Mouse (Mus musculus) thymus, postnatal 25 days (tissue): ENCODE results near the gene Crip1.

Experiments
- DNase-seq: peaks from one replicate; pipeline ENCODE4 v3.0.0; 2022

Crip1 gene

DNA sequence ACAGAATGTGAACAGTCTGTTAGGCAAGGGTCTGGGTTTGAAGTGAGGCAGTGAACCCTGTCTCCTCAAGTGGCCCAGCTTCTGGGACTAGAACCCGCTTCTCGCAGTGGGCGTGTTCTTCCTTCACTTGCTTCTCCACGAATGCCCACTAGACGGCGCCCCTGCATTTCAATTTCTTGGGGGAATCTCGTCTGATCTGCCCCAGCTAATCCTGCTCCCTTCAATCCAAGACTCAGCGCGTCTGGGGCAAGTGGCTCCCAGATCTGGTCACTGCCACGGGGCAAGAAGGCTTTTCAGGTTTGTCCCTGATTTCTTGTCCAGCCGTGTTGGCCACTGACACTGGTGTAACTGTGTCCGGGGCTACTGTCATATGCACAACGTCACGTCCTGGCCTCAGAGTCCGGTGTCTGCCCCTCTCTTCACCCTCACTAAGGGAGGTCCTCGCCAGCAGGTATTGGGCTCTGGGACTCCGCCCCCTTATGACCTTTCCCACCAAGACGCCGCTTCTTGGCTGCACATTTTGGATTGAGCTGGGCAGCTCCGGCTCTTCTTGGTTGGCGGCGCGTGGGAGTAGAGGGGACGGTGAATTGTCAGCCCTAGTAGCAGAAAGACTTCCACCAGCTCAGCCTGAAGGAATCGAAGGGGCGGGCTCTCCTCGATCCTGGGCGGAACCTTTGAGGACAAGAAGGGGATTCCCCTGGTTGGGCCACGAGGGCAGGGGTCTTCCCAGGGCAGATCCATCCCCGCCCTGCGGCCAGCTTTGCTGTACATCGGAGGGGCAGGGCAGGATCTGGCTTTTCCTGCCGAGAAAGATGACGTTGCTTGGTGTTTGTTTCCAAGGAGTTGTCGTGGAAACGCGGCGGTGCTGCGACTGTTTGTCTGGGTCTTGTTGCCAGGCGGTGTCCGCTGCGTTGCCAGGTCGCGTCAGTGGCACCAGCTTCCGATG, at the start of gene Crip1:
TSS of gene Crip1 (plus strand) at position 205 of the 946 bp plus-strand sequence.
- DNase-seq: peak; percentile 93

DNA sequence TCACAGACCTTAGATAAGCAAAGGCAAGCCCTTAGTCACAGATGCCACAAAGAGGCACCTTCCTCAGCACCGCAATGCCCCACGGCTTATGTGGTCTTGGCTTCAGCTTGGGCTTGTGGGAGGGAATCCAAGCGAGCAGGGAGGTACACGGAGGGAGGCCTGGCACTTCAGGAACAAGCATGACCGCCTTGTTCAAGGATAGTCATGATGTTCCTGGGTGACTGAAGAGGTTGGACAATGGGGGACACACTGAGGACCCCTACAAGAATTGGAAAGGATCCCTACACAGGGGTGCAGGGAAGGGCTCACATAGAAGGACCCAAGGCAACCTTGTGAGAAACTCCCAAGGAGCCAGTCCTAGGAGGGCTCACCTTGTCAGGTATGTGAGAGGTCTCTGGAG, 49.1 kb upstream of the Crip1 start:
- no peak for DNase-seq

DNA sequence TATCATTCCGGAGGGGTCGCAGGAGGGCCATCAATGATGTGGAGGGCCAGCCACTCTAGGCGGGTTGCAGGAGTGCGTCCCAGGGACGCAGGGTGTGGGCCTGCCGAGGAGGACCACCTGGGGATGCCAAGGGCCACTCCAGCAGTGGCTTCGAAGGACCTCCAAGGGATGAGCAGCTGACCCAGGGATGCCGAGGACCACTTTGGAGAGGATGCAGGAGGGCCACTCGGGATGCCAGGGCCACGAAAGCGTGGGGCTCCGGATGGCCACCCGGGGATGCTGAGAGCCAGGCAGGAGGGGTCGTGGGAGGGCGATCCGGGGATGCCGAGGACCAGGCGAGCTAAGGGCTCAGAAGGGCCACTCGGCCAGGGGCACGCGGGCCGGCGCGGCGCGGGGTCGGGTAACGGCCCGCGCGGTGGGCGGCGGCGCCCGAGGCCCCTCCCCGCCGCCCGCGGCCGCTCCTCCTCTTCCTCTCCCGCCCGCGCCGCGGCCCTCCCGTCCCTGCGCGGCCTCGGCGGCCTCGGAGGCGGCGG, 48.3 kb upstream of the Crip1 start, which contains the start of gene Mta1:
TSS of gene Mta1 (plus strand) at position 530 of the 533 bp plus-strand sequence.
- peak; percentile 66 for DNase-seq

DNA sequence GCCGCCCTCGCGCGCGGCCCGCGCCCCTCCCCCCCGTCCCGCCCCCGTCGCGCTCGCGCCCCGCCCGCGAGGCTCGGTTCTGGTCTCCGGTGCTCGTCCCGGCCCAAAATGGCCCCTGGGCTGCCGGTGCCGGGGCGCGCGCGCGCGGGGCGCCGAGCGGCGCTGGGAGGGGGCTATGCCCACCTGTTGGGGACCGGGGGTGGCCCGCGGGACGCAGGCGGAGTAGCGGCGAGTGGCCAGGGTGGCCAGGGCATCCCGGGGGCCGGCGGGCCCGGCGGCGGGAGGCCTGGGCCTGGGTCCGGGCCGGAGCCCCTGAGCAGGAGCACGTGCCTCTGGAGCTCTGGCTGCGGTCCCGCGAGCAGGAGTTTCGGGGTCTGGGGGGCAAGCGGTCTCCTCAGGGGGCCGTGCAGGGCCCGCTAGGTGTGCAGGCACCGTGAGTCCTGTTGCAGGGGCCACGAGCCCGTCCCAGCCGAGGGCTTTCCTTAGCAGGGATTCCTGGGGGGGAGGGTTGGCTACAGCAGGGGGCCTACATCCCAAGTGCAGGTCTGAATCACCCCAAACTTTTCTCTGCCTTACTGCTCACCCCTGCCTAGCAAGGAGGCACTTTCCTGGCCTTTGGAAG, 47.5 kb upstream of the Crip1 start:
- peak; percentile 36 for DNase-seq

DNA sequence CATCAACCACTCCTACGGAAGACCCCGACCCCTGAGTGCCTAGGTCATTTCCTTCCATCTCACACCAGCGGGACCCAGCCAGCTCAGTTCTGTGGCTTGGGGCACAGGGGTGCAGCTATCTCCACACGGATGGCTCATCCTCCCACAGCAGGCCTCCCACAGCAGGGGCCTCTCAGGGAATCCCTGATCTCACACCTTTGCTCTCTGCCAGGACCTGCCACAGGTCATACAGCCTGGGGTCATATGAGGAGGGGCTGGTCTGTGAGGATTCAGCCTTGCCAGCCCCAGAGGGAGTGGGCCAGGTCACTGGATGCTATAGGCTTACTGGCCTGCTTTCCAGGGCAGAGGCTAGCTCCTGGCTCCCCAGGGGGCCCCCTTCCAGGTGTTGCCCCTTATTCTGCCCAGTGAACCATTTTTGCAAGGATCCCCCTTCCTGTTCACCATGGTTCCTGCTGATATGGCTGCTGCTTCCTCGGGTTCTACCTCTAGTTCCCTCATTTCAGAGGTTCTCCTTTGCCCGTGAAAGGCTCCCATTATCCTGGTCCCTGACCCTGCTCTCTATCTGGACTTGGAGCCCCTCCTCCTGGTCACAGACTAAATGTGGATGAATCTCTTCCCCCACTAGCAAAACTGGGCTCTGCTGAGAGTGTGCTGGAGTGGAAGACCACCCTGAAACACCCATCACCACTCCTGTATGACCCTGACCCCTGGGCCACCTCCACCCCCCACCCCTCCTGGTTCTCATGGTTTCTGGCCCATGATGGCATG, 46.5 kb upstream of the Crip1 start:
- DNase-seq: no peak

DNA sequence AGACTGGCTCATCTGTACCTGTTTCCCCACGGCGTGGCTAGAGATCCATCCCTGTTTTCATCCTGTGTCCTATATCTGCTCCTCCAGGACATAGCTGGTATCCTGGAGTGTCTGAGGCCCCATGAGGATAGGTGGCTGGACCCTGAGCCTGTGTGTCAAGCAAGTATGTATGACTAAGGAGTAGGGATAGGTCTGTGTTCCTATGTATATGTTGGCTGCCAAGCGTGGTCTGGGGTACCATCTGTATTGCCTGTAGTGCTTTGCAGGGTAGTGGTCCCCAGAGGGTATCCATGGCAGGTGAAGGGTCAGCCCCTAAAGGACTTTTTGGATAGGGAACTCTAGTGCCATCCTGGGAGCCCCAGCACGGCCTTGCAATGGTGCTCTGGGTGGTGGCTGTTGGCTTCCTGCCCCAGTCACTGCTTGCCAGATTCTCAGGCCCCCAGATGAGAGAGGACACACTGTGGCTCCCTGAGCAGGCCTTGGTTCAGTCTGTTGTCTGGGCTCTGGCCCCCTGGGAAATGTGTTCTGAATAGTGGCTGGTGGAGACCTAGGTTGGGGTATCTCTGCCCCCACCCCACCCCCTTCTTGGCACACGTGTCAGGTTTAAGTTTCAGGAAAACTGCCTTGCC, 45.6 kb upstream of the Crip1 start:
- DNase-seq: no peak

DNA sequence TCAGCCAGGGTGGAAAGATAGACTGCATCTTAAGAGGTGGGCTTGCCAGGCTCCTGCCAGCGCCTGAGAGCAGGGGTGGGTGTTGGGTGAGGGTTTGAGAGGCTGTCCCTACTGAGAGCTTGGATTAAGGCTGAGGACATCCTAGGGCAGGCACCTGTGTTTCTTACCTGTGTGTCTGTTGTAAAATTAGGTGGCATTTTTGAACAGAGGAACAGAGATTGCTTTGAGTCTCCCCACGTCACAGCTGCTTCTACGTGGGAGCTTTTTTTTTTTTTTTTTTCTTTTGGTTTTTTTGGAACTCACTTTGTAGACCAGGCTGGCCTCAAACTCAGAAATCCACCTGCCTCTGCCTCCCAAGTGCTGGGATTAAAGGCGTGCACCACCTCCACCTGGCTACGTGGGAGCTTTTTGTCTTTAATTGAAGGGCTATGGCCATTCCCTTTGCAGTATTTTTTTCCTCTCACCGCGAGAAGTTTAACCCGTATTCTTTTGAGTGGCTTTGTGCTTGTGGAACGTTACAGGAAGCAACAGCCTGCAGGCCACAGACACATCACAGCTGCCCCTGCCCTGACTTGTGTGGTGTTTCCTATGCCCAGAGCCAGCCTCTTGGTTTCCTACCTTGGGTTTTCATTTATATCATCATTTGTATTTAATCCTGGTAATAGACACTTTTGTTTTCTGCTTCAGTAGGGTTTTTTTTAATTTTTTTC, 44.7 kb upstream of the Crip1 start:
- peak; percentile 29 for DNase-seq

DNA sequence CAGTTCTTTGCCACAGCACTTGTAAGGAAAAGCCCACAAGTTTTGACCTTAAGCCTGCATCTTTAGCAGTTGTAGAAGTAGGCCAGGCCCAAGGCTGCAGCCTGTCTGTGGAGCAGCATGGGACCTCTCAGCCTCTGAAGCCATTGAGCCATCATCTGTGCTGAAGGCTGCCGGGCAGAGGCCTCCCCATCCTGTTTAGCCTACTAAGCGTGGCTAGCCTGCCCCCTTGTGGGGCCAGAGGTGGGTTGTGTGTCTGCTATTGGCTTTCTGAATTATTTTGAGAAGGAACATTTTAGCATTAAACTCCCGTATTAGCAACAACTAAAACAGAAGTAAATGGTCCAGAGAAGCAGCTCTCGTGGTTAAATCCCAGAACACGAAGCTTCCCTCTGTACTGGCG, 43.7 kb upstream of the Crip1 start:
- DNase-seq: peak; percentile 79

DNA sequence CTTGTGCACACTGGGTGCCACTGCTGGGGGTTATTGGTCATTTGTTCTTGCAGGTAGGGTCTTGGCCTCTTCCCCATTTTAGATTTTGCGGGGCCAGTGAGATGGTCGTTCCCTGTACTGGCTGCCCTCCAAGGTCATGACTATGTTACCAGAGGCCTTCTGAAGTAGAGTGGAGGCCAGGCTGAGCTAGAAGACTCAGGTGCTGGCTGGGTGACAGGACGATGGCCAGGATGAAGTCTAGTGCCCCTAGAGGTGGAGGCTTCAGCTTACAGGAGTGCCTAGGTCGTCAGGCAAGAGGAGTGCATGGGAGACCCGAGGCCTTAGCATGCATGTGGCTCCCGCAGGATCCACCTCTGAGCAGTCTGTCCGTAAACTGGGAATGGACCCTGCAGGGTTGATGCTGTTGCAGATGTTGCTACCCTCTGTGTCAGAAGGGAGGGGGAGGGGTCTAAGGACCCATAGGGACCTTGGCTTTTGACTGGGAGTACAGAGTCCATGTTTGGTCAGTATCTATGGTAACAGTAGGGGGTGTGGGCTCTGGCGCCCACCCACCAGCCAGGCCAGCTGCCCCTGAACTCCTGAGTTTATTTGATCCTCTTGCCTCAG, 42.2 kb upstream of the Crip1 start:
- DNase-seq: peak; percentile 32

DNA sequence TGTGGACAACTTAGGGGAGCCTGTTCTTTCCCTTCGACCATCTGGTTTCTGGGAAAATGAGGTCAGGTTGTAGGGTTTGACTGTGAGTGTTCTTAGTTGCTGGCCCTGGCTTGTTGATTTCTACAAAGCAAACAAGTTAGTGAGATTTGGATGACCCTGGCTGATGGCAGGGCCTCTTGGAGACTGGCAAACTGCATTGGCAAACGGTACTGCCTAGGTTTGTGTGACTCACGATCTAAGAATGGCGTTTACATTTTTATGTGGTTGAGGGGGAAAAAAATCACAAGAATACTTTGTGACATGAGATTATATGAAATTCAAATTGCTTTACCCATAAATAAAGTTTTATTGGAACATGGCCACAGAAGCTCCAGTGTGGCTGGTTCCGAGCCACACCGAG, 39.7 kb upstream of the Crip1 start:
- no peak for DNase-seq

DNA sequence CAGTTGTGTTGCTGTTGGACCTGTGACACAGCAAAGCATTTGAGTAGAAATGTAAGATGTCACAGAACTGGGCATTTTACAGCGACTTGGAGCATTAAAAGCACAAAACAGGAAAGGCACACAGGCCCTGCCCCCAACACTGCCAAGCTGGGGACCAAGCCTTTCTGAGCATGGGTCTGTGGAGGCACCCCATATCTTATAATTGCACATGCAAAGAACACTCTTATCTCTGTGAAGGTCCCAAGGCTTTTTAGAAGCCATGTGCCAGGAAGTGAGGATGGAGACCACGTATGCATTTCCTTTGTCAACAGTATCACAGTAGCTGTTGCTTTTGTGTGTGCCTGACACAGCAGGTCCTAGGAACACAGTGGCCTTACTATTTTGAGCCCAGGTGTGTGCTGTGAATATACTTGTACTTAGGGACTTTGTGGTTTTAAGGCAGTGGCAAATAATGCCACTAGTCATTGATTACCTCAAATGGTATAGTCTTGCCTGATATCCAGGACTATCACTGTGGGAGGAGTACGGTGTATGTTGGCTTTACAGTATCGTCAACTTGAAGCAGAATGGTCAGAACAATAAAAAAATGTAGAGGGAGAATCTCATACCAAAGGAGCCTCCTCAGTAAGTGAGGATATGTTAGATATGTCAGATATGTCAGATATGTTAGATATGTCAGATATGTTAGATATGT, 38.5 kb upstream of the Crip1 start:
- DNase-seq: no peak

DNA sequence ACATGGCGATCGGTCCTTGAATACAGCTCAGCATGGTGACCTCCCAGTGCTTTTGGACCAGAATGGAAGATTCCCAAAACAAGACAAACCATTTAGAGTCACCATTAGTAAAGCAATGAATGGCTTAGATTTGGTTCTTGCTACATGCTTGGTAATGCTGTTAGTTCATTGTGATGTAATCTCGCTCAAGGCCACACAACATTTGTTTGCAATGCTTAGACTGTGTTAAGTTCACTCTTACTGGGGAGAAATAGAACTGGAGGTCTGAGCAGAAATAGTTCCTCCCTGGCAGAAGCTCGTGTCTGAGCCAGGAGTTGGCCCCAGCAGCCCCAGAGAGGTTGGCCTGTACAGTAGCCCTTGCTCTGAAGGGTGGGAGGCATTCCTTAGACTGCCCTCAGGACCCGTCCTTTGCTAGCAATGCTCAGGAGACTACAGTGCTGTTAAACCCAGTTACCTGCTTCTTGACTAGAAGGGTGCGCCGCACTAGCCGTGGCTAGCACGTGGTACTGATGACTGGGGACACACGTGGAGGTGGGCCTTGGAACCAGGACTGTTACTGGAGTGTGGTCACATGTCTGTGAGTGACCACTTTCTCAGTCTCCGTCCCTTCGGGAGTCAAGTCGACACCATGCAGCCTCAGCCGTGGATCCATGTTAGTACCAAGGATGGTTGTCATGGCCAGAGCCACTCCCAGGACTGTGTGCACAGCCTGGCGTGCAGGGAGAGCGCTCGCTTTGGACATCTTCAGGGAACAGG, 37.4 kb upstream of the Crip1 start:
- DNase-seq: no peak

DNA sequence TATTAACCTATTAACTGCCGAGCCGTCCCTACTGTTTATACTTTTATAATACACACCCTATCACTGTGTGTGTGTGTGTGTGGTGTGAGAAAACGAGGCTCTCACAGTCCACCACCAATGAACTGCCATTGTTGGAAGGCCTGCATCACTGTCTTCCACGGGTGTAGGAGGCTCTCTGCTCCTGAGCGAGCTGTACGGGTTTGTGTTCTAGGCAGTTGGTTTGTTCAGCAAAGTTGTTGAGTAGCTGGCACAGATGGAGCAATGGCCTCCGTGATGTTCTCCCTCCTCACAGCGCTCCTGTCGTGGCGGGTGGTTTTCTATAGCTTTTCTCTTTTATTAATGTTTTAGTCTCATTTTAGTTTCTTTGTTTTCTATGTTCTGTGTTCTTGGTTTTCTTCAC, 36.3 kb upstream of the Crip1 start:
- DNase-seq: no peak

DNA sequence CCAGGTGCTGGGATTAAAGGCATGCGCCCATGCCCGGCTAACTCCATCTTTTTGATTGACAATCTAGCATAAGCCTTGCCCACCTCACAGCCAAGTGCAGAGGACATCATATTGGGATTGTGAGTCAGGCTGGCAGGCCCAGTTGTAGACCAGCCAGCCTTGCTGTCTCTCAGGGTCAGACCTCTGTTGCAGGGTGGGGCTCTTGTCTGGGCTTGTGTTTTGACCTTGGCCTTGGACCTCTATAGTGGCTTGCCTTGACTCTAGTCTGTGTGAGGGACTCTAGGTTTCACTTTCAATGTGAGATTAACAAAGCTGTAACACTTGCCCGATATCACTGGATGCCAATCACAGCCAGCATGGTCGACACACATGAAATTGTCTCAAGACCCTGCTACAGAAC, 32.0 kb upstream of the Crip1 start:
- DNase-seq: no peak

DNA sequence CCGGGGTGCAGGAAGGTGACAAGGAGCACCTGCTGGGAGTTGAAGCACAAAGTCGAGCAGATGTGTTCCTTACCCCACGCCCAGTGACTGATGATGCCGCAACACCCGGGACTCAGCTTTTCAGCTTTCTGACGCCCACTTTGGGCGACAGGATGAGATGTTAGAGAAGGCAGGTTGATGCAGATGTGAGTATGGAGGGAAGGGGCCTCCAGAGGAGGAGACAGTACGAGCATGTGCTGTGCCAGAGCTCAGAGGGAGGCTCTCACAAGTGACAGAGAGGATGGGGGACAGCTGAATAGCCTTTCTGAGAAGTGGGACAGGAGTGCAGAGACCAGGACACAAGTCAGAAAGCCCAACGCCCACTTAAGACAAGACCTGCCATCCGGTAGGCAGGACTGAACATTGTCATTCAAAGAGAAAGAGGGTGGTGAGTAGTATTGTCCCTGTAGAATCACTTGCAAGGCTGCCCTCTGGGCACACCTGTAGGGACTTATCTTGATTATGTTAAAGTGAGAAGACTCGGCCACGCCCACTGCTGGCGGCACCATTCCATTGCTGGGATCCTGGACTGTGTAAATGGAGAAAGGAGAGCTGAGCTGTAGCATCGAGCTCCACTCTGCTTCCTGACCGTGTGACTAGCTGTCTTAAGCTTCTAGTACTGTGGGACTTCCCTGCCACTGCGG, 31.1 kb upstream of the Crip1 start:
- DNase-seq: no peak

DNA sequence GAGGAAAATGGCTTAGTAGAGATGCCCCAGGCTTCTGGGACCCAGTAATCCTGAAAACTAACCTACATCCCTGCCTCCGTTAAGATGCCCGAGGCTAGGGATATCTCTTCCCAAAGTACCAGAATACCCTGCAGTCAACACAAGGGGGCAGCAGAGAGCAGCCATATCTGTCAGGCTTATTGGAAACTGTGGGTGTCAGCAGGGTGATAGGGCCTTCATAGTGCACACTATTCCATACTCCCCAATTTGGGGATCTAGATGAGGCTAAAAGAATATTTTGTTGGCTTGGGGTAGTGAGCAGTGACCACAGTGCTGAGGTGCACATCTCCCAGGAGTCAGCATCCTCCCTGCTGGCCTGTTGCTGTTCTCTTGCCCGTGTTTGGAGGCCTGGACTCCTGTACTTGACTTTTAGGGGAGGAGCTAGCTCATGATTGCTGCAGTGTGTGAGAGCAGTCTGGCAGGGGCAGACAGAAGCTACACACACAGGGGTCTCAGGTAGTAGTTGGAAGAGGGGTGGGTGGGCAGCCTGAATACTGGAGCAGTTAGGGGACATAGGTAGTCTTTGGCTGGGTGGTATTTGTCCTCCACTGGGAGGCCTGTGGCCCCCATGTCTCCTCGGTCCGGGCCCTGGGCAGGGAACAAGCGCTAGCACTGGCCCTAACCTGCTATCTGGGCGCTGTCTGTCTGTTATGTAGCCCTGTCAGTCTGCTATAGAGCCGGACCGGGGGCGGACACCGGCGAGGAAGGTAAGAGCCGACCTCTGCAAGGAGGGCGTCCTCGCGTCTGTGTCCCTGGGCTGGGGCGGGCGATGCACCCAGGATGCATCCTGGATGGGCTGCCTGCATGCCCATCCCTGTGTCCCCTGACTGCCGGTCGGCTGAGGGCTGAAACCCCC, 26.4 kb upstream of the Crip1 start:
- peak; percentile 76 for DNase-seq

DNA sequence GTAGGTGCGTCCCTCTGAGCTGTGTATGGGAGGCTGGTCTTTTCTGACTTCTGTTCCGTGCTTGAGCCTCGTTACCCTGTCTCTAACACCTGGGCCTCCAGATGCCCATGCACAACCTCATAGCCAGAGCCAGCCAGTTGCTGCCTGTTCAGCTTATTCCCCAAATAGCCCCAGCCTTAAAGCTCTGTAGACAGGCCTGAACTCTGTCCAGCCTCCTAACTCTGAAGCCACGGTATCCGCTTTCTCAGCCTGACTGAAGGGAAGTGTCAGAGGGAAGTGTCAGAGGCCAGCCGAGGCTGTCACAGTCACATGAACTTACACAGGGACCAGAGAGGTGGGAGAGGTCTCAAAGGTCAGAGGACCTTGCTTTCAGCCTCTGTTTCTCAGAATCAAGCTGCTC, 21.4 kb upstream of the Crip1 start:
- DNase-seq: no peak

DNA sequence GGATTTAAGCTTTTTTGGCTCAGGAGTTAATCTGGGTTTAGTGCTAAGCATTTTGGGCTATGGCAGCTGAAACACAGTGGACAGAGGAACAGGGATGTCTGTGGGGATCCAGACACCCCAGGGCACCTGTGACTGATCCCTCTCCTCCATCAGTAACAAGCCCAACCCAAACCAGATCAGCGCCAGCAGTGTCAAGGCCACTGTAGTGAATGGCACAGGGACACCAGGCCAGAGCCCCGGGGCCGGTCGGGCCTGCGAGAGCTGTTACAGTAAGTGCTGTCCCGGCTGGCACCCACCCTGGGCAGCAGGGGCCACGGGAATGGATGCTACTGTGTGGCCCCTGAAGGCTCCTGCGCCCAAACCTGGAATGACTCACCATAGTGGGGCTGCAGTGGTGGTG, 15.4 kb upstream of the Crip1 start:
- DNase-seq: no peak

DNA sequence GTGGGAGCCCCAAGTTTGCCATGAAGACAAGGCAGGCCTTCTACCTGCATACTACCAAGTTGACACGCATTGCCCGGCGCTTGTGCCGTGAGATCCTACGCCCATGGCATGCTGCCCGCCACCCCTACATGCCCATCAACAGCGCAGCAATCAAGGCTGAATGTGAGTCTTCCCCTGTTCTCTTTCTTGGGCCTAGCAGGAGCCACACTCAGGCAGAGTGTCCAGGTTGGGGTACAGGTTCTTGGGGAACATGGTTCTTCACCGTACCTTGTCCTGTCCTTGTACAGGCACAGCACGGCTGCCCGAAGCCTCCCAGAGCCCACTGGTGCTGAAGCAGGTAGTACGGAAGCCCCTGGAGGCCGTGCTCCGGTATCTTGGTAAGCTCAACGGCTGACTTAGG, 14.5 kb upstream of the Crip1 start:
- no peak for DNase-seq
